Mouse (Mus musculus): ENCODE data around the gene Sh3bgrl2.

- TF ChIP-seq UBTF (IDR thresholded peaks at IDR 0.05; ENCODE audit: borderline replicate concordance, insufficient read depth, low read depth, low read length) (no peak), HCFC1 (IDR thresholded peaks at IDR 0.05; ENCODE audit: low read depth, low read length) (no peak)
Measured at GRCm38 (mm10) chr9:83540975-83541374, 7.2 kb upstream of the Sh3bgrl2 start.

All from MEL (cell line).